Mouse (Mus musculus): ENCODE data around the gene Wbp4.

GRCm38 (mm10) chr14:79506207-79506606 is 24.9 kb upstream of the Wbp4 start:
- no peak for TF ChIP-seq CTCF (IDR thresholded peaks at IDR 0.05; ENCODE audit: borderline replicate concordance, extremely low read depth, insufficient read depth, insufficient read length)
- TF ChIP-seq POLR2A (IDR thresholded peaks at IDR 0.05; ENCODE audit: borderline replicate concordance, extremely low read depth, insufficient read depth, insufficient read length, poor library complexity, severe bottlenecking) = no peak

All from brain, embryonic 14.5 days (tissue).